Mouse (Mus musculus) liver, embryonic 15.5 days (tissue): Measurements from ENCODE around the gene Serinc3. TPM values are rescaled to one million over a fixed set of nuclear protein-coding genes. Genes with fewer than 3 reads are reported as not detected.

ENCODE experiments used
- ATAC-seq: fragments of 200-750 bp; cut with Nextera tagmentation; 2 replicates; pipeline ENCODE4 v1.8.0; 2017; ENCODE audit warnings: moderate number of reproducible peaks, mild to moderate bottlenecking, moderate library complexity; ENCODE audit not compliant: insufficient read depth
- H3K27ac ChIP-seq: fragments of 300-500 bp; sonication (generic); replicated peaks from 2 replicates; pipeline ENCODE4 v1.5.1; 2015; ENCODE audit warnings: mild to moderate bottlenecking, inconsistent platforms
- H3K27me3 ChIP-seq: fragments of 300-500 bp; sonication (generic); 2 replicates; pipeline ENCODE4 v1.6.1; 2015; ENCODE audit warnings: mild to moderate bottlenecking, inconsistent platforms
- H3K36me3 ChIP-seq: fragments of 300-500 bp; sonication (generic); replicated peaks from 2 replicates; pipeline ENCODE4 v1.6.1; 2015; ENCODE audit warnings: moderate library complexity, mild to moderate bottlenecking, inconsistent platforms
- H3K4me1 ChIP-seq: fragments of 300-500 bp; sonication (generic); replicated peaks from 2 replicates; pipeline ENCODE4 v1.6.1; 2015; ENCODE audit warnings: inconsistent platforms
- H3K4me2 ChIP-seq: fragments of 300-500 bp; sonication (generic); 2 replicates; pipeline ENCODE4 v1.6.1; 2015; ENCODE audit warnings: moderate library complexity, mild to moderate bottlenecking, inconsistent platforms
- H3K4me3 ChIP-seq: fragments of 300-500 bp; sonication (generic); replicated peaks from 2 replicates; pipeline ENCODE4 v1.5.1; 2015; ENCODE audit warnings: mild to moderate bottlenecking, inconsistent platforms
- H3K9ac ChIP-seq: fragments of 300-500 bp; sonication (generic); 2 replicates; pipeline ENCODE4 v1.6.1; 2015; ENCODE audit warnings: moderate library complexity, mild to moderate bottlenecking, inconsistent platforms
- H3K9me3 ChIP-seq: fragments of 300-500 bp; sonication (generic); replicated peaks from 2 replicates; pipeline ENCODE4 v1.6.1; 2016; ENCODE audit warnings: inconsistent platforms
- WGBS: fragments of 180-500 bp; shearing (Covaris S2); methylation state at CpG from one replicate; pipeline ENCODE4 v1.1.7; 2015; ENCODE audit warnings: mixed read lengths; ENCODE audit not compliant: insufficient replicate concordance; 5-methylcytosine and 5-hydroxymethylcytosine counted together
- polyA plus RNA-seq: library from polyadenylated mRNA; unstranded; fragments of >200 nt; fragmentation: Nextera tagmentation; extraction: Ambion mirVana; gene quantifications from 2 replicates; pipeline ENCODE4 v1.2.1, GENCODE M21; 2015

Gene Serinc3
- polyA plus RNA-seq, 1 experiment from 2014 or later: 126 TPM

DNA sequence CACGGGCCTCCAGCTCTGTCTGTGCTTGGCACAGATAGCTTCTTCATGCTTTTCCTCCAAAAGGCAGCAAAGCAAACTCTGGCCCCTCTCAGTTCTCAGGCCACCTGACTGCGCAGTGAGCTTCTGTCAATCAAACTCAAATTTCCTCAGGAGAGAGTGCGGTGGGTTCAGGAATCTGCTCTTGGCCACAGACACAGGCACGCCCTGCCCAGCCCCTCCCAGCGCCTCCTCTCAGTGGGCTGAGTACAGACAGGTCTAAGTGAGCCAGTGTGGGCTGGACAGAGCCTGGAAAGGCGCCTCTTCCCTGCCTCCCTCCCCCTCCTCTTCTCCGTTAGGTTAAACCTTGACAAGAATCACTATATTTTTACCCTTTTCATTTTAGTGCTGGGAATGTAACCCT, 36.9 kb downstream of the Serinc3 start:
- Histone ChIP-seq H3K4me3 (no peak overlapping the region), H3K36me3 (peaks cover 45% of the 10 kb centered on the region), H3K4me1 (peaks cover 27% of the 10 kb centered on the region), H3K27me3 (no peaks in the 10 kb centered on the region), H3K9ac (no peak overlapping the region; the same call in 1 of the 2 replicates), H3K9me3 (no peaks in the 10 kb centered on the region), H3K4me2 (no peak overlapping the region), H3K27ac (no peak overlapping the region)
- 69% methylated on average over 7 of the region's 7 CpGs for WGBS
- ATAC-seq: no peak

DNA sequence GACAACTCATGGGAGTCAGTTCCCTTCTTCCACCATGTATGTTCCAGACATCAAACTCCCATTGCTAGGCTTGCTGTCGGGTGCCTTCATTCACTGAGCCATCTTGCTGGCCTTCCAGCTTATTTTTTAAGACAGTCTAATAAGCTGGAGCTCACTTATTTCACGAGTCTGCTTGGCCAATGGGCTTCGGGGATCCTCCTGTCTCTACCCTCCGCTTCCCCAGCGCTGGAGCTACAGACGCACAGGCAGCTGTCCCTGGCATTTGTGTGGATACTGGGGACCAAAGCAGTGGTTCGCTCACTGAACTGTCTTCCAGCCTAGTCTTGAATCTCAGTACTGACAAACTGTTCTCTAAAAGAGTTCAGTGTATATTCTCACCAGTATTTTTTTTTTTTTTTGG, 38.8 kb downstream of the Serinc3 start:
- Histone ChIP-seq H3K4me3 (no peak overlapping the region), H3K9ac (no peak overlapping the region), H3K27me3 (no peaks in the 10 kb centered on the region), H3K36me3 (peaks cover 27% of the 10 kb centered on the region), H3K27ac (no peak overlapping the region), H3K9me3 (no peaks in the 10 kb centered on the region), H3K4me2 (no peak overlapping the region), H3K4me1 (peaks cover 44% of the 10 kb centered on the region)
- 77% methylated on average over 7 of the region's 7 CpGs for WGBS
- ATAC-seq: no peak

- no peaks in the 10 kb centered on the region for H3K9me3 ChIP-seq
- H3K4me1 ChIP-seq: peaks cover 53% of the 10 kb centered on the region
- peak within 1 kb of the TSS; percentile 94 for H3K9ac ChIP-seq
- no peaks in the 10 kb centered on the region for H3K27me3 ChIP-seq
- WGBS: under 1% methylated on average over 57 of the region's 57 CpGs
- ATAC-seq: peak; percentile 91
- H3K4me2 ChIP-seq: peak within 1 kb of the TSS; percentile 97
- H3K36me3 ChIP-seq: peaks cover 2% of the 10 kb centered on the region; the same call in 1 of the 2 replicates
- peak within 1 kb of the TSS; percentile 88 for H3K27ac ChIP-seq
- peak within 1 kb of the TSS; percentile 85 for H3K4me3 ChIP-seq
These were observed 42.6 kb downstream of the Serinc3 start, which contains the start of gene Ttpal for GRCm38 (mm10) chr2:163602101-163602971. Gene Ttpal, plus strand, starts transcription at chr2:163602314.

GRCm38 (mm10) chr2:163601712-163602100, 43.2 kb downstream of the Serinc3 start:
- no peak for ATAC-seq
- Histone ChIP-seq H3K4me2 (peak overlapping the region; percentile 97), H3K4me1 (peaks cover 60% of the 10 kb centered on the region), H3K27ac (no peak overlapping the region; the same call in 1 of the 2 replicates), H3K36me3 (no peaks in the 10 kb centered on the region), H3K9me3 (no peaks in the 10 kb centered on the region), H3K9ac (peak overlapping the region; percentile 38; the same call in 1 of the 2 replicates), H3K27me3 (no peaks in the 10 kb centered on the region), H3K4me3 (peak overlapping the region; percentile 85)
- 53% methylated on average over 7 of the region's 7 CpGs for WGBS

DNA sequence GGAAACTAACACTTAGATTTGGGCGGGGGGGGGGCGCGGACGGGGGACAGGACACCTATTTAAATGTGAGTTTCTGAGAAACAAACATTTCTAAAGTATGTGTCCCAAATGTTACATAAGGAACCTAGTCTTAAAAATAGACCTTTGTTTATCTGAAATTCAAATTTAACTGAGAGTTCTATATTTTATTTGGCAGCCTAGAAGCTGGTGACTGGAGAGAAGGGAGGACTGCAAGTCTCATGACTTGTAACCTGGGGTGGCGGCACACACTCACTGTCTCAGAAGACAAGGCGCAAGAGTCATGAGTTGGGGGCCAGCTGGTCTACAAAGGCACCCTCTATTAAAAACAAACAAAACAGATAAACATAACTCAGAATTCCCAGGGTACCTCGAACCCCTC, 43.9 kb downstream of the Serinc3 start:
- Histone ChIP-seq H3K4me2 (no peak overlapping the region), H3K9me3 (no peaks in the 10 kb centered on the region), H3K27ac (no peak overlapping the region), H3K4me3 (no peak overlapping the region), H3K27me3 (no peaks in the 10 kb centered on the region), H3K36me3 (no peaks in the 10 kb centered on the region), H3K4me1 (peaks cover 63% of the 10 kb centered on the region), H3K9ac (no peak overlapping the region)
- no peak for ATAC-seq
- 76% methylated on average over 7 of the region's 7 CpGs for WGBS

DNA sequence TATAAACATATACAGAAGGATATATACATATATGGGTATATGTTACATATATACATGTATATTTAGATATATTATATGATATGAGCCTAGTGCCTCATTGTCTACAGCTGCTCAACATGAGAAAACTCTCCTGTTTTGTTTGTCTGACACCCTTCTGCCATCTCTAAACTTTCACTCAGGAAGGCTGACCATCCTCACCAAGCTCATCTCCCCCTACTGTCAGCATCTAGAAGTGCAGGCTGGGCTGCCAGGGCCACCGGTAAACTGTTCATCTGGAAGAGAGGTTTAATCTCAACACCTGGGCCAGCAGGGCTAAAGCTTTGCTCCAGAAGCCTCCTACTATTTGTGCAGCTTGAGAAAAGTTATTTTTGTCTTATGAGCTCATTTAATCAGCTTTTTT, 45.7 kb downstream of the Serinc3 start:
- H3K9ac ChIP-seq: no peak overlapping the region
- no peak overlapping the region for H3K4me3 ChIP-seq
- H3K36me3 ChIP-seq: no peaks in the 10 kb centered on the region
- H3K27me3 ChIP-seq: no peaks in the 10 kb centered on the region
- 3% methylated on average over 1 of the region's 1 CpGs for WGBS
- H3K27ac ChIP-seq: no peak overlapping the region
- ATAC-seq: no peak
- H3K4me2 ChIP-seq: no peak overlapping the region
- H3K4me1 ChIP-seq: peaks cover 70% of the 10 kb centered on the region
- no peaks in the 10 kb centered on the region for H3K9me3 ChIP-seq

DNA sequence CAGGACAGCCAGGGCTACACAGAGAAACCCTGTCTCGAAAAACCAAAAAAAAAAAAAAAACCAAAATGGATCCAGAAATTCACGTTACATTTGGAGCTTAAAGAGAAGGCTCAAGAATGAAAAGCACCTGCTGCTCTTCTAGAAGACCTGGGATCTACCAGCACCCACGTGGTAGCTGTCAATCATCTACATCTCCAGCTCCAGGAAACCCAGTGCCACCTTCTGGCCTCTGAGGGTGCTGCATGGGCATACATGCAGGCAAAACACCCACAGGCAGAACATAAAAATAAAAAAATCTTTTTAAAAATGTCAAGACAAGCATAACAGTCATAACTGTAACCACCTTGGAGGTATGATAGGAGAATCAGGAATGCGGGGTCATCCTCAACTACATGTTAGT, 47.3 kb downstream of the Serinc3 start:
- H3K9me3 ChIP-seq: no peaks in the 10 kb centered on the region
- H3K27me3 ChIP-seq: no peaks in the 10 kb centered on the region
- H3K27ac ChIP-seq: no peak overlapping the region
- H3K4me2 ChIP-seq: no peak overlapping the region
- no peak overlapping the region for H3K4me3 ChIP-seq
- H3K4me1 ChIP-seq: peaks cover 65% of the 10 kb centered on the region
- no peaks in the 10 kb centered on the region for H3K36me3 ChIP-seq
- H3K9ac ChIP-seq: no peak overlapping the region
- WGBS: 40% methylated on average over 4 of the region's 4 CpGs
- no peak for ATAC-seq

- Histone ChIP-seq H3K27me3 (no peaks in the 10 kb centered on the region), H3K4me3 (no peak overlapping the region), H3K4me1 (peaks cover 58% of the 10 kb centered on the region), H3K27ac (0 out of 2 replicates have a peak overlapping the region, but pooled peaks have one; percentile 16), H3K4me2 (no peak overlapping the region), H3K9me3 (no peaks in the 10 kb centered on the region), H3K36me3 (no peaks in the 10 kb centered on the region), H3K9ac (no peak overlapping the region)
- 29% methylated on average over 3 of the region's 3 CpGs for WGBS
- ATAC-seq: no peak
These were observed 48.1 kb downstream of the Serinc3 start for GRCm38 (mm10) chr2:163596873-163597155.

GRCm38 (mm10) chr2:163596057-163596872, 48.7 kb downstream of the Serinc3 start:
- H3K27me3 ChIP-seq: no peaks in the 10 kb centered on the region
- ATAC-seq: no peak
- no peaks in the 10 kb centered on the region for H3K36me3 ChIP-seq
- peaks cover 53% of the 10 kb centered on the region for H3K4me1 ChIP-seq
- no peak overlapping the region for H3K9ac ChIP-seq
- no peak overlapping the region for H3K4me3 ChIP-seq
- WGBS: 51% methylated on average over 13 of the region's 13 CpGs
- H3K4me2 ChIP-seq: no peak overlapping the region
- H3K9me3 ChIP-seq: no peaks in the 10 kb centered on the region
- peak overlapping the region; percentile 16 for H3K27ac ChIP-seq

- Histone ChIP-seq H3K36me3 (no peaks in the 10 kb centered on the region), H3K9ac (no peak overlapping the region), H3K4me1 (peaks cover 62% of the 10 kb centered on the region), H3K4me2 (no peak overlapping the region), H3K9me3 (no peaks in the 10 kb centered on the region), H3K4me3 (no peak overlapping the region), H3K27me3 (no peaks in the 10 kb centered on the region), H3K27ac (0 out of 2 replicates have a peak overlapping the region, but pooled peaks have one; percentile 31)
- no peak for ATAC-seq
- WGBS: 16% methylated on average over 2 of the region's 2 CpGs
These were observed 49.8 kb downstream of the Serinc3 start for GRCm38 (mm10) chr2:163595119-163595518.

- Histone ChIP-seq H3K9me3 (no peaks in the 10 kb centered on the region), H3K4me1 (peaks cover 66% of the 10 kb centered on the region), H3K27ac (no peak overlapping the region), H3K27me3 (no peaks in the 10 kb centered on the region), H3K36me3 (no peaks in the 10 kb centered on the region), H3K9ac (no peak overlapping the region), H3K4me2 (no peak overlapping the region), H3K4me3 (no peak overlapping the region)
- 67% methylated on average over 10 of the region's 10 CpGs for WGBS
- ATAC-seq: no peak
These were observed 51.2 kb downstream of the Serinc3 start for GRCm38 (mm10) chr2:163593636-163594282.
